Mouse (Mus musculus): ENCODE measurements at regions not wholly inside any gene's neighbourhood (a gene's known extent, or its start where the extent isn't known, plus 50 kb on each side); places are given as distances from the start of the nearest gene placed in this dataset.

GRCm38 (mm10) chr7:36945024-36945815 is 247.3 kb downstream of the Tshz3 start:
- no peak for TF ChIP-seq CTCF (IDR thresholded peaks at IDR 0.05; ENCODE audit: control insufficient read depth, insufficient read depth, insufficient read length)
- no peak for TF ChIP-seq USF1 (IDR thresholded peaks at IDR 0.05; ENCODE audit: low read depth)
- TF ChIP-seq CEBPB (IDR thresholded peaks at IDR 0.05; ENCODE audit: low read depth): no peak
